Mouse (Mus musculus) liver, embryonic 16.5 days (tissue): ENCODE results near the gene Tmem125. TPM values are rescaled to one million over a fixed set of nuclear protein-coding genes. Genes with fewer than 3 reads are reported as not detected.

Experiments used
- ATAC-seq: fragments of 200-750 bp; cut with Nextera tagmentation; 2 replicates; pipeline ENCODE4 v1.8.0; 2017; ENCODE audit warnings: low read depth, mild to moderate bottlenecking, moderate number of reproducible peaks, moderate library complexity
- H3K27ac ChIP-seq: fragments of 300-500 bp; sonication (generic); 2 replicates; pipeline ENCODE4 v1.5.1; 2014; ENCODE audit warnings: mild to moderate bottlenecking, low read length
- H3K27me3 ChIP-seq: fragments of 300-500 bp; sonication (generic); 2 replicates; pipeline ENCODE4 v1.6.1; 2014; ENCODE audit warnings: low read depth, low read length, mixed read lengths; ENCODE audit not compliant: control insufficient read depth, insufficient read depth
- H3K36me3 ChIP-seq: fragments of 300-500 bp; sonication (generic); 2 replicates; pipeline ENCODE4 v1.6.1; 2014; ENCODE audit warnings: mild to moderate bottlenecking; ENCODE audit not compliant: control insufficient read depth, insufficient read depth
- H3K4me1 ChIP-seq: fragments of 300-500 bp; sonication (generic); 2 replicates; pipeline ENCODE4 v1.6.1; 2014; ENCODE audit warnings: low read depth, low read length, mixed read lengths; ENCODE audit not compliant: control insufficient read depth
- H3K4me2 ChIP-seq: fragments of 300-500 bp; sonication (generic); 2 replicates; pipeline ENCODE4 v1.6.1; 2014; ENCODE audit warnings: low read depth, low read length, mixed read lengths
- H3K4me3 ChIP-seq: fragments of 300-500 bp; sonication (generic); 2 replicates; pipeline ENCODE4 v1.5.1; 2014; ENCODE audit warnings: low read depth, mild to moderate bottlenecking, low read length
- H3K9ac ChIP-seq: fragments of 300-500 bp; sonication (generic); 2 replicates; pipeline ENCODE4 v1.6.1; 2014; ENCODE audit warnings: low read depth, low read length
- H3K9me3 ChIP-seq: fragments of 300-500 bp; sonication (generic); replicated peaks from 2 replicates; pipeline ENCODE4 v1.6.1; 2016; ENCODE audit warnings: low read length; ENCODE audit not compliant: control insufficient read depth
- WGBS: fragments of 180-500 bp; shearing (Covaris S2); extraction: QIAGEN DNeasy Blood & Tissue Kit; methylation state at CpG from one replicate; pipeline ENCODE4 v1.1.7; 2014; ENCODE audit not compliant: insufficient replicate concordance; 5-methylcytosine and 5-hydroxymethylcytosine counted together
- polyA plus RNA-seq: library from polyadenylated mRNA; unstranded; fragments of >200 nt; fragmentation: Nextera tagmentation; extraction: Ambion mirVana; gene quantifications from 2 replicates; pipeline ENCODE4 v1.2.1, GENCODE M21; 2015

The Tmem125 gene
- polyA plus RNA-seq, 1 experiment from 2014 or later, result 3.2 TPM

DNA sequence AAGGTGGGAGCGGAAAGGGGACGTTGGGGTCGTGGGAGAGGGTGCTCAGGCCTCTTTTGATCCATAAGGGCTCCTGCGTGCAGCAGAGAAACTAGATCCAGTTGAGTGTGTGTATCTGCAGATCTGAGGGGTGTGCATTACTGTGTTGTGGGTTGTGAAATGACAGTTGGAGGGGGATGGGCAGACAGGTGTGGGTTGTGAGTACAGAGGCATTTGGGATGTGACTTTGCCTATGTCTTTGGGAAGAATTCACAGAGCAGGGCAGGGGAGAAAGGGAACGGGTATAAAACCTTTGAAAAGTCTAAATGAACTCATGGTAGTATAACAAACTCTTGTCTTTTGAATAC is 16.5 kb downstream of the Tmem125 start:
- Histone ChIP-seq H3K4me3 (peak overlapping the region; percentile 25; the same call in 1 of the 2 replicates), H3K9me3 (no peaks in the 10 kb centered on the region), H3K9ac (no peak overlapping the region), H3K36me3 (no peaks in the 10 kb centered on the region), H3K27ac (peak overlapping the region; percentile 26; the same call in 1 of the 2 replicates), H3K4me2 (peak overlapping the region; percentile 22; the same call in 1 of the 2 replicates), H3K27me3 (no peaks in the 10 kb centered on the region), H3K4me1 (peaks cover 2% of the 10 kb centered on the region; the same call in 1 of the 2 replicates)
- 53% methylated on average over 5 of the region's 5 CpGs for WGBS
- ATAC-seq, result peak; percentile 30; the same call in 1 of the 2 replicates

DNA sequence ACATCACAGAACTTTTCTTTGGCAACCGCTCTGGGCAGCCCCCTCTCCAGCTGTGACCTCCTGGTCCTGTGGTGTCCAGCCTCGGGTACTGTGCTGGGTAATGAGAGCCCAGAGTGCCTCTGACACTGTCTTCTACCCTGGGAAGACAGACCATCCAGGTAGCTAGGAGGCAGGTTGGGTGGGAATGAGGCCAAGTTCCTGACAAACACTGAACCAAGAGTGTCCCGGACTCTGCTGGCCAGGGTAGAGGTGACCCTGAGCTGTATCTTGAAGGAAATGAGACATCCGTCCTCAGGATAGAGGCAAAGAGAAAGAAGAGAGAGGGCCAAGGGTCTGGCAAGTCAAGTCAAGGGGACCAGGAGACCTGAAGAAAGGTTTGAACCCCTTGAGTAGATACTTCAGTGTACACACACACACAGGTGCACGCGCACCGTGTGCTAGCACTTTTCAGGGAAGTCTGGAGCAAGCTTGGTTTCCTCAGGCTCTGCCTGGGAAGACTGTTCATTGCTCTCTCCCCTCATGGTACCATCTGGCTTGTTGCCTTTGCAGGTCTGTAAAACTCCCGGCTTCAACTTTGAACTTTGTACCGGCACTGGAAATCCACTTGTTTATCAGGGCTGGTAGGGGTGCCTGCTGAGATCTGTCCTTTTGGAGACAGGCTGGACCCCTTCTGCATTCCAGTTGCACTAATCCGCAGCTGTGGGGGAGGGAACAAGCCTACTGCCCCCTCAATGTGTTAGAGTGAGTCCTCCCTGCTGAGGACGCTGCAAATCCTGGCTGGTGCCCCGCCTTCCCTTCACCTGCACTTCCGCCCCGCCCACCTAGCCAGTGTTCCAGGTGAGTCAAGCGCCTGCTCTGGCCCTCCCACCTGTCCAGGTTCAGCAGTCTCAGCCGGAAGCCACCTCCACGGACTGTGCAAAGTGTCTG is 17.2 kb downstream of the Tmem125 start, which contains the start of gene 2610528J11Rik:
Gene 2610528J11Rik (plus strand): TSS at position 592 of the 927 bp plus-strand sequence.
- 53% methylated on average over 17 of the region's 17 CpGs for WGBS
- Histone ChIP-seq H3K4me3 (peak within 1 kb of the TSS; percentile 25; the same call in 1 of the 2 replicates), H3K9ac (no peak within 1 kb of the TSS)

GRCm38 (mm10) chr4:118525779-118526178 is 18.1 kb downstream of the Tmem125 start:
- H3K4me2 ChIP-seq, result no peak overlapping the region
- H3K27me3 ChIP-seq, result no peaks in the 10 kb centered on the region
- H3K27ac ChIP-seq, result no peak overlapping the region
- ATAC-seq, result no peak
- no peak overlapping the region for H3K9ac ChIP-seq
- no peak overlapping the region for H3K4me3 ChIP-seq
- WGBS, result 43% methylated on average over 3 of the region's 3 CpGs
- H3K4me1 ChIP-seq, result peaks cover 2% of the 10 kb centered on the region; the same call in 1 of the 2 replicates
- H3K9me3 ChIP-seq, result no peaks in the 10 kb centered on the region
- H3K36me3 ChIP-seq, result no peaks in the 10 kb centered on the region

More for the DNA sequence above, 17.2 kb downstream of the Tmem125 start, which contains the start of gene 2610528J11Rik:
- ATAC-seq, result peak; percentile 74
- Histone ChIP-seq H3K36me3 (no peaks in the 10 kb centered on the region), H3K27ac (peak within 1 kb of the TSS; percentile 26; the same call in 1 of the 2 replicates), H3K9me3 (no peaks in the 10 kb centered on the region), H3K4me1 (peaks cover 2% of the 10 kb centered on the region; the same call in 1 of the 2 replicates), H3K27me3 (no peaks in the 10 kb centered on the region), H3K4me2 (peak within 1 kb of the TSS; percentile 22; the same call in 1 of the 2 replicates)

- Histone ChIP-seq H3K9me3 (no peaks in the 10 kb centered on the region), H3K4me2 (no peak overlapping the region), H3K4me3 (no peak overlapping the region), H3K27ac (no peak overlapping the region), H3K4me1 (peaks cover 2% of the 10 kb centered on the region; the same call in 1 of the 2 replicates), H3K27me3 (no peaks in the 10 kb centered on the region), H3K9ac (no peak overlapping the region), H3K36me3 (no peaks in the 10 kb centered on the region)
- WGBS, result 73% methylated on average over 7 of the region's 7 CpGs
- ATAC-seq, result no peak
Observed at GRCm38 (mm10) chr4:118523976-118524375, 19.9 kb downstream of the Tmem125 start.

GRCm38 (mm10) chr4:118522248-118522647 is 21.6 kb downstream of the Tmem125 start:
- no peaks in the 10 kb centered on the region for H3K36me3 ChIP-seq
- no peaks in the 10 kb centered on the region for H3K9me3 ChIP-seq
- H3K4me3 ChIP-seq, result no peak overlapping the region
- WGBS, result 66% methylated on average over 7 of the region's 7 CpGs
- H3K4me2 ChIP-seq, result no peak overlapping the region
- H3K4me1 ChIP-seq, result peaks cover 3% of the 10 kb centered on the region
- no peaks in the 10 kb centered on the region; the same call in 1 of the 2 replicates for H3K27me3 ChIP-seq
- no peak overlapping the region for H3K27ac ChIP-seq
- H3K9ac ChIP-seq, result no peak overlapping the region
- ATAC-seq, result no peak

DNA sequence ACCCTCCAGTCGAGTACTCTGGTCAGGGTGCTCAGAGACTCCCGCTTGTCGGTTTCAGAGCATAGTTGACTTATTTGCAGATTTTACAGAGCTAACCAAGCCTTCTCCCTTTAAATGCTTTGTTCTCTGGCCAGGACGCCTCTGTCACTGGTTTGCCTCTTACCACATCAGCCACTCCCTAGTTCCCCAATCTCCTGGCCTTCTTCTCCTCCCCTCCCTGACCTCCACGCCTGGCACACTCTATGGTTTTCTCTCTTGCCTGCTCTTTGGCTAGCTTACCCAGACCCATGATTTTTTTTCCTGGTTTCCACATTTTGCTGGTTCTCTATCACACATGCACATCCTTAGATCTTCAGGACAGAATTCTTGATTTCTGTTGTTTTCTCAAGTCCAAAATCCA is 25.6 kb downstream of the Tmem125 start:
- H3K27ac ChIP-seq, result no peak overlapping the region
- H3K4me3 ChIP-seq, result no peak overlapping the region
- no peaks in the 10 kb centered on the region; the same call in 1 of the 2 replicates for H3K27me3 ChIP-seq
- H3K9me3 ChIP-seq, result no peaks in the 10 kb centered on the region
- H3K9ac ChIP-seq, result no peak overlapping the region
- H3K4me1 ChIP-seq, result peaks cover 4% of the 10 kb centered on the region
- WGBS, result 37% methylated on average over 5 of the region's 5 CpGs
- no peak overlapping the region for H3K4me2 ChIP-seq
- no peak for ATAC-seq
- H3K36me3 ChIP-seq, result no peaks in the 10 kb centered on the region

- no peak for ATAC-seq
- WGBS, result 36% methylated on average over 16 of the region's 16 CpGs
- Histone ChIP-seq H3K4me2 (no peak overlapping the region), H3K4me1 (peaks cover 4% of the 10 kb centered on the region), H3K27ac (no peak overlapping the region), H3K9me3 (no peaks in the 10 kb centered on the region), H3K4me3 (no peak overlapping the region), H3K27me3 (no peaks in the 10 kb centered on the region; the same call in 1 of the 2 replicates), H3K36me3 (no peaks in the 10 kb centered on the region), H3K9ac (no peak overlapping the region)
Observed at GRCm38 (mm10) chr4:118517497-118518146, 26.2 kb downstream of the Tmem125 start.

DNA sequence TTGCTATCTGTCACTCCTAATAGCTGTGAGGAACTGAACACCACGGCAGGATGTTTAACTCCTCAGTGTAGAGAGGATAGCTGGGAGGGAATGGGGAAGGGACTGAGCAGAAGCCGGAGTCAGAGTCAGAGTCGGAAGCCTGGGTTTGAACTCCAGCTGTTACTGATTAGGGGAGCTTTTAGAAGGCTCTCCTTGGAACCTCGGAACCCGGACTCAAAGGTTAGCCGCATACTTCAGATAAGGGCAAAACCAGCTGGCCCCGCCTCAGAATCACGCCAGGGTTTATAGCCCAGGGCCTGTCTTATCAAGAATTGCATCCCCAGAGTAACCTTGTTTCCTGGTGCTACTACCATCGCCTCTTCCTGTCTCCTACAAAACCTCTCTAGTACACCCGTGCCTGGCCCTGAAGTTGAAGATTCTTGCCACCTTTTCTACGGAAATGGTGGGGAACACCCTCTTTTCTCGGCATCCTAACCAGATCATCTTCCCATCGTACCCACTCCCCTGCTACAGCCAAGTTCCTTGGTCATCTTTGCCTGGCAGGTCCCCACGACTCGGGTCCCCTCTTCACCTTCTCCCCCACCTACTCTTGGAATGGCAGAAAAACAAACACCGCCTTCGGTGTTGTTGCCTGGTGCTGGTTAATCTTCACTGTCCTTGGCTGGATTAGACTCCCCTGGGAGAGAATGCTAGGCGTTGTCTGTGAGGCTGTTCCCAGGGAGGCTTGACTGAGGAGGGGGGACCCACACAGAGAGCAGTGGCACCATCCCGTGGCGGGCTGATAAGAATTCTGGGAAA is 26.9 kb downstream of the Tmem125 start:
- ATAC-seq, result no peak
- WGBS, result 13% methylated on average over 20 of the region's 20 CpGs
- H3K9me3 ChIP-seq, result no peaks in the 10 kb centered on the region
- H3K27me3 ChIP-seq, result no peaks in the 10 kb centered on the region; the same call in 1 of the 2 replicates
- peak overlapping the region; percentile 13; the same call in 1 of the 2 replicates for H3K4me2 ChIP-seq
- H3K27ac ChIP-seq, result no peak overlapping the region
- H3K4me3 ChIP-seq, result no peak overlapping the region
- peaks cover 4% of the 10 kb centered on the region for H3K4me1 ChIP-seq
- no peak overlapping the region for H3K9ac ChIP-seq
- no peaks in the 10 kb centered on the region for H3K36me3 ChIP-seq
